Comparison of ENCODE assay signal across 27 mouse cellular contexts in genomic region chr3:144697154-144697553, GRCm38 (mm10). TPM values are rescaled to one million over a fixed set of nuclear protein-coding genes. Genes with fewer than 3 reads are reported as not detected.
DNase-seq lines count a peak whose midpoint lies in the region; ATAC-seq and TF ChIP-seq lines count a peak whose summit lies in the region.
"Had no signal": no experiment of that assay in that cellular context is flagged by ENCODE, and none has a peak within 500 bp of the region (broad histone marks: within the 10 kb centered on the region; RNA-seq: fewer than 3 reads in every experiment).

No protein-coding gene starts in this region.

- no peak overlapping the region for H3K4me3 ChIP-seq in left cerebral cortex, adult 2 months
- H3K4me3 ChIP-seq in ES-E14 (ENCODE audit: insufficient read depth in 1 of 2, low read depth in 1 of 2, low read length in 2 of 2, poor library complexity in 1 of 2, severe bottlenecking in 1 of 2) = no peak overlapping the region
- no peak overlapping the region for H3K4me3 ChIP-seq in forebrain, embryonic 15.5 days
- H3K4me3 ChIP-seq: embryonic facial prominence, embryonic 15.5 days; forebrain, embryonic 10.5 days; heart, embryonic 15.5 days; limb, embryonic 12.5 days; lung, embryonic 15.5 days; midbrain, embryonic 12.5 days had no signal

- no peak overlapping the region for H3K4me2 ChIP-seq in forebrain, embryonic 15.5 days (replicated peaks)
- H3K4me2 ChIP-seq: embryonic facial prominence, embryonic 15.5 days; heart, embryonic 15.5 days; hindbrain, embryonic 14.5 days; limb, embryonic 12.5 days; lung, embryonic 15.5 days; midbrain, embryonic 12.5 days had no signal

- in situ Hi-C loops in ES-E14 (cut with MboI; ENCODE audit: low sequenced_read_pairs in 2 of 2, unreplicated experiment in 2 of 2) = no loop called here

- intact Hi-C loops in left cerebral cortex, adult 2 months (cut with DNase I) = no loop called here
- intact Hi-C loops in left cerebral cortex, postnatal 4 days (cut with DNase I) = no loop called here

- peaks cover 9% of the 10 kb centered on the region for H3K36me3 ChIP-seq in ES-E14 (ENCODE audit: control insufficient read depth, insufficient read depth, low read length, poor library complexity, severe bottlenecking)
- H3K36me3 ChIP-seq in forebrain, embryonic 15.5 days = peaks cover 60% of the 10 kb centered on the region

- no peaks in the 10 kb centered on the region for H3K27me3 ChIP-seq in forebrain, embryonic 15.5 days
- H3K27me3 ChIP-seq: embryonic facial prominence, embryonic 15.5 days; heart, embryonic 15.5 days; limb, embryonic 12.5 days; lung, embryonic 15.5 days; midbrain, embryonic 12.5 days; Patski had no signal

- H3K4me1 ChIP-seq in ES-E14 (ENCODE audit: control insufficient read depth in 2 of 2, insufficient read depth in 2 of 2, low read length in 2 of 2, poor library complexity in 1 of 2) = no peaks in the 10 kb centered on the region
- no peaks in the 10 kb centered on the region for H3K4me1 ChIP-seq in forebrain, embryonic 15.5 days
- H3K4me1 ChIP-seq: embryonic facial prominence, embryonic 15.5 days; forebrain, embryonic 10.5 days; heart, embryonic 15.5 days; limb, embryonic 12.5 days; lung, embryonic 15.5 days; midbrain, embryonic 12.5 days had no signal

- WGBS in forebrain, embryonic 15.5 days = 79% methylated on average over 5 of the region's 5 CpGs

- no peak for DNase-seq in left cerebral cortex, adult 2 months (ENCODE audit: extremely low spot score in 1 of 2, low spot score in 2 of 2)
- no peak for DNase-seq in left cerebral cortex, postnatal 4 days
- no peak for DNase-seq in ES-E14 (ENCODE audit: low read depth, low spot score)
- DNase-seq in right cerebral cortex, postnatal 10 days (ENCODE audit: low spot score in 2 of 2) = no peak
- DNase-seq in right cerebral cortex, postnatal 14 days = no peak
- DNase-seq: adrenal gland, adult 2 months; cerebellum, adult 2 months; cerebellum, postnatal 36 days; forebrain, postnatal 0 days; gastrocnemius, postnatal 36 days; heart, postnatal 36 days; kidney, adult 9 months; kidney, postnatal 14 days; spleen, adult 18-20 months had no signal

- 0 out of 2 replicates have a peak, but pooled peaks have one; percentile 30 for ATAC-seq in common myeloid progenitor, adult 5-6 weeks (replicated peaks; ENCODE audit: low read depth, poor library complexity, severe bottlenecking)
- ATAC-seq in megakaryocyte-erythroid progenitor cell, adult 5-6 weeks (replicated peaks; ENCODE audit: low FRiP score, low TSS enrichment, poor library complexity, severe bottlenecking) = 0 out of 2 replicates have a peak, but pooled peaks have one; percentile 12
- no peak for ATAC-seq in forebrain, embryonic 15.5 days (replicated peaks)
- ATAC-seq: forebrain, postnatal 0 days; intestine, embryonic 16.5 days; Patski had no signal

- H3K27ac ChIP-seq in left cerebral cortex, adult 2 months = peak overlapping the region; percentile 37
- H3K27ac ChIP-seq in ES-E14 (ENCODE audit: insufficient read depth, low read depth, low read length, poor library complexity, severe bottlenecking) = no peak overlapping the region
- H3K27ac ChIP-seq in forebrain, embryonic 15.5 days (replicated peaks) = no peak overlapping the region
- H3K27ac ChIP-seq: embryonic facial prominence, embryonic 15.5 days; forebrain, embryonic 10.5 days; heart, embryonic 15.5 days; hindbrain, embryonic 14.5 days; limb, embryonic 12.5 days; liver, embryonic 14.5 days; lung, embryonic 15.5 days; midbrain, embryonic 12.5 days had no signal

- no peaks in the 10 kb centered on the region for H3K9me3 ChIP-seq in ES-E14 (ENCODE audit: control insufficient read depth, insufficient read depth, low read depth, low read length)
- H3K9me3 ChIP-seq in forebrain, embryonic 15.5 days = no peaks in the 10 kb centered on the region
- H3K9me3 ChIP-seq: embryonic facial prominence, embryonic 15.5 days; forebrain, embryonic 10.5 days; heart, embryonic 15.5 days; limb, embryonic 12.5 days; lung, embryonic 15.5 days; midbrain, embryonic 12.5 days had no signal

- no peak overlapping the region for H3K9ac ChIP-seq in ES-E14 (ENCODE audit: insufficient read depth, low read depth, low read length, poor library complexity, severe bottlenecking)
- no peak overlapping the region for H3K9ac ChIP-seq in forebrain, embryonic 15.5 days (replicated peaks)
- H3K9ac ChIP-seq: embryonic facial prominence, embryonic 15.5 days; forebrain, postnatal 0 days; heart, embryonic 15.5 days; hindbrain, embryonic 14.5 days; limb, embryonic 12.5 days; liver, embryonic 14.5 days; lung, embryonic 15.5 days; midbrain, embryonic 12.5 days had no signal

- no peak for TF ChIP-seq CTCF in left cerebral cortex, adult 2 months (IDR thresholded peaks at IDR 0.05)

TF ChIP-seq in ES-E14, 5 proteins besides CTCF, POLR2A, EP300 and RAD21:
- no peak for TF ChIP-seq HCFC1 (IDR thresholded peaks at IDR 0.05; ENCODE audit: borderline replicate concordance, insufficient read depth, low read length)
- TF ChIP-seq ZNF384 (IDR thresholded peaks at IDR 0.05; ENCODE audit: low read depth, low read length) = peak; percentile 68
TF ChIP-seq in ES-E14: peak in this region for 1.

RNA-seq across cellular contexts. Expression of gene Sh3glb1, which starts 23.0 kb away (rescaled TPM):
- total RNA-seq in left cerebral cortex, adult 2 months (2021) = 10 to 100 TPM; 53.4 to 59.9 TPM
- 100 to 1,000 TPM; 179 to 208 TPM for total RNA-seq in left cerebral cortex, postnatal 4 days (2021)
- 19.4 and 36.2 TPM in 2 replicates for total RNA-seq in ES-E14 (2012; rRNA removed)
- total RNA-seq in common myeloid progenitor, adult 5-6 weeks (2017) = 37.5 and 51.9 TPM in 2 replicates
- total RNA-seq in megakaryocyte-erythroid progenitor cell, adult 5-6 weeks (2014; fragmentation: Nextera tagmentation) = 113 and 131 TPM in 2 replicates
- total RNA-seq in megakaryocyte-erythroid progenitor cell, adult 5-6 weeks (2017) = 48.6 and 103 TPM in 2 replicates
- polyA plus RNA-seq in forebrain, embryonic 15.5 days (2015; fragmentation: Nextera tagmentation; extraction: Ambion mirVana) = 92.1 and 96.7 TPM in 2 replicates
